Mouse (Mus musculus) kidney, adult 2 months (tissue): ENCODE results near the gene Dyrk1b.
"Not testable (repeated sequence)": the region's sequence is repeated elsewhere in the genome, so short reads cannot be mapped to it uniquely, and the experiment has no call there.

Experiments used
- CTCF ChIP-seq: fragments of 200-500 bp; conservative IDR thresholded peaks from 2 replicates; pipeline ENCODE4 v1.5.1; 2011; ENCODE audit warnings: low read depth, mild to moderate bottlenecking, control low read depth, low read length, moderate library complexity, mixed read lengths; ENCODE audit not compliant: insufficient read depth, insufficient read length
- POLR2A ChIP-seq: fragments of 200-500 bp; IDR thresholded peaks from one replicate; pipeline ENCODE4 v1.6.1; 2011; ENCODE audit warnings: low read depth, low read length, control low read depth

GRCm38 (mm10) chr7:28217811-28218210 lies 38.5 kb downstream of the Dyrk1b start:
- not testable (repeated sequence) for TF ChIP-seq CTCF, POLR2A
